Mouse (Mus musculus) urinary bladder, postnatal 36 days (tissue): ENCODE data around the gene N4bp3.
"Not testable (repeated sequence)": the region's sequence is repeated elsewhere in the genome, so short reads cannot be mapped to it uniquely, and the experiment has no call there.

Experiments used
- DNase-seq, 2 experiments: peaks; one replicate each; pipeline ENCODE4 v3.0.0; 2022; ENCODE audit warnings: low spot score in 2 of 2, mixed read lengths in 1 of 2

Gene N4bp3

GRCm38 (mm10) chr11:51650691-51651515, at the start of gene N4bp3, which contains the start of gene D930048N14Rik:
Gene N4bp3, minus strand, starts transcription at chr11:51650842.
Gene D930048N14Rik, plus strand, starts transcription at chr11:51650954.
- peak; percentile 75 to 79 for DNase-seq

DNA sequence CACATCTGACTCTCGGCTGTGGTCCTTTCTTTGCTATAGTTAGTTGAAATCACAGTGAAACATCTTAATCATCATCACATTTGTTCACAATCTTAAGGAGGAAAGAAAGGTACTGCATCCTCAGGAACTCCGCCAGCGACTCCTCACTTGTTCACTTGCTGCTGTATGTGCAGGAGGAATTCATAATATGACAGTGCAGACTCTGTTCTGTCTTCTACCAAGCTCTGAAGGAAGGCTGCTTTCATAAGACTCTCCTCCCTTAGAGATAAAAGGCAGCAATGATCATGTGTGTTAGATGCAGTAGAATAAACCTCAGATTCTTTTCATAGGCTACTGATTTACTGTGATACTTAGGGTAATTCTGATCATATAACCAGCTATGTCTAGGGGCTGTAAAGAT, 44.3 kb upstream of the N4bp3 start:
- DNase-seq: no peak

GRCm38 (mm10) chr11:51690597-51690996, 40.0 kb upstream of the N4bp3 start:
- DNase-seq: not testable (repeated sequence)

DNA sequence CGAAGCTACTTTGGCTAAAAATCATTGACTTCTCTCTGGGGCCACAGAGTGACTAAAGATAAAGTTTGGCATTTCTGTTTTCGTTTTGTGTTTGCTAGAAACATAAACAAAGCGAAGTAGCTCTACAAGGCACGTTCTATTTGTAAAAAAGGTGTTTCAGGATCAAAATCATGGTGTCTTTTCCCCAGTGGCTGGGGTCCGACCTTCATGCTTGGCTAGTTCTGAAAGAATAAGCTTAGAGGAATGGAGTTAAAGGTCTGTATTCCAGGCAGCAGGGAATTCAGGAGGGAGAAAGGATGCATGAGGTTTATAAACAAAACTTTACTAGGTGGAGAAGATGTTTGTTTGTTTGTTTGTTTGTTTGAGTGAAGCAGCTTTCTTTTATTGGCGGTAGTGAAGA, 38.7 kb upstream of the N4bp3 start:
- DNase-seq: no peak

DNA sequence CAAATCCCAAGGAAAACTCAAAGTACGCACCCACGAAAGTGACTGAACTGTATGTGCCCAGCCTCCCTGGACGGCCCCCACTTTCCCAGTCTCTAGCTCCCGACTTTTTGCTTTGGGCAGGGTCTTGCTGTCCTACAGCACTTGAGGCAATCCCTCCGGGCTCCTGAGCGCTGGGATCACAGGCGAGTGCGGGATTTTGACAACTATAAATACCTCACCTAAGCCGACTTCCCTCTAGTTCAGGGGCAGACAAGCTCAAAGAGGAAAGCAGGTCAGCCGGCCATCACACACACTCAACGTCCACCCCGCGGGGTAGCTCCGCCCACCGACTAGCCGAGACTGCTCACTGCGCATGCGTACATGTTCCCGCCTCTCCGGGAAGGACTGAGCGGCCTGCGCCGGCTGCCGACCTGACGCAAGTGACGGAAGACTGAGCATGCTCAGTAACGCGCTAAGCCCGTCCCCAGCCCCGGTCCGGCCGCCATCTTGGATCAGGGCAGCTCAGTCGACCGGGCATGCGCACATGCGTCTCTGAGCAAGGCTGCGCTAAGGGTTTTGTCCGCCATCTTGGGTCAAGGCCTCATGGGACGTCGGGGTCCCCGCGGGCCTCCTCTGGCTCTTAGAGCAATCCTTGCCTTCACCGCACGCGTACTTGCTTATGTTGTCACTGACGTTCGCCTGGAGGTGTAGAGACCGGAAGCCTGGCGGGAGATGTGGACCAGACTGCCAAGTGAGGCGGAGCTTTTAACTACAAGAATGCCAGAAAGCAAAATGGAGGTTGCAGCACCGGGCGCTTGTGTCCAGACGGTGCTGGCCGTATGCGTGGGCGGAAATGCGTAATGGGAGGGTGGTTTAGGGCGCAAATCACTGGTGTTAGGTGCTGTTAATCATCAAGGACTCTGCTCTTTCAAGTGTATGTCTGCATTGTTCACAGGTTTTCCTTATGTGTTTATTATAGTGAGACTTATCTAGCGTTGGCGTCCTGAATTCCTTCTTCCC, 38.0 kb upstream of the N4bp3 start, which contains the start of gene 0610009B22Rik:
Gene 0610009B22Rik (minus strand): TSS at position 545 of the 999 bp plus-strand sequence.
- DNase-seq: peak; percentile 98 to 100

DNA sequence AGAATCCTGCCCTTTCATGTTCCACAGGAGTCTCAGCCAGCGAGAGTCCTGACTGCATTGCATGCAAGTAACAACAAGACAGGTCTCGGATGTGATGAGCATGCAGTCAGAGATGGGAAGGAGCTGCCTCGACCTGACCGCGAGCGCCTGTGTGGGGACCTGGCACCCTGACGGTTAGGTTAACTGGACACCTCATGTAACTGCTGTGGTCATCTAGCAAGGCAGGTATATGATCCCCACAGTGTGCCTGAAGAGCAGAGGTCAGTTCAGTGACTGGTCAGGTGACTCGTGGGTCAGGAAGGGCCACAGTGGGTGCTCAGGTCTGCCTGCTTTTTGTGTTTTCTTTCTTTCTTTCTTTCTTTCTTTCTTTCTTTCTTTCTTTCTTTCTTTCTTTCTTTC, 31.3 kb upstream of the N4bp3 start:
- no peak for DNase-seq

- DNase-seq: peak; percentile 82 to 90
These were observed 30.8 kb upstream of the N4bp3 start for GRCm38 (mm10) chr11:51681324-51681975.

DNA sequence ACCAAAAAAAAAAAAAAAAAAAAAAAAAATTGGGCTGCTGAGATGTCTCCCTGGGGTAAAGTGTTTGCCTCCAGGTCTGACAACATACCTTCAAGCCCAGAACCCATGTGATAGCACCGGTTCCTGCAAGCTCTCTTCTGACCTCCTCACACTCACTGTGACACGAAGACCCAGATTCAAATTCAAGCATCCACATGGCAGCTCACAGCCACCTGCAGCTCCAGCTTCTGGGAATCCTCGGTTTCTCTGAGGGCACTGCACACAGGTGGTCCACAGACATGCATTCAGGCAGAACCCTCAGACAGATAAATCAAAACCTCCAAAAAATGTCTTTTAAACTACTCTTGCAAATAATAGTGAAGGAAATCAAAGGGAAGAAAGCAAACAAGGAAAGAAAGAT, 28.8 kb upstream of the N4bp3 start:
- no peak for DNase-seq

- no peak for DNase-seq
These were observed 27.2 kb upstream of the N4bp3 start for GRCm38 (mm10) chr11:51677737-51678418.

GRCm38 (mm10) chr11:51675386-51675785, 24.7 kb upstream of the N4bp3 start:
- DNase-seq: no peak

DNA sequence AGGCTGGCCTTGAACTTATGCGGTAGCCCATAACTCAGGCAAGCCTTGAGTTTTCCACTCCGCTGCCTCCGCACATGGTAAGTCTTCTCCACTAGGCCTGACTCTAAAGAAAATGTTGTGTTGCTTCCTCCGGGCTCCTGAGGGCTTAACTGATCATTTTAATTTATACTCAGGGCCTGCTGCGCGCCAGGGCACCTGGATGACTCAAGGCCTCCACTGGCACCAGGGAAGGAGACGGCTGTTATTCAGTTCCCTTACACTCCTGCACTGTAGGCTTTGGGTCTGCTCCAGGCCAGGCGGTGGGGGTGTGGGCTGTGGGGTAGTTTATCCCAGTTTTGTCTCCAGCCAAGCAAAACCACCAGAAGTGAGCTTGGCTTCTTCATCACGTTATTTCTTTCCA, 22.6 kb upstream of the N4bp3 start:
- DNase-seq: peak in 1 of 2 experiments; percentile 34

DNA sequence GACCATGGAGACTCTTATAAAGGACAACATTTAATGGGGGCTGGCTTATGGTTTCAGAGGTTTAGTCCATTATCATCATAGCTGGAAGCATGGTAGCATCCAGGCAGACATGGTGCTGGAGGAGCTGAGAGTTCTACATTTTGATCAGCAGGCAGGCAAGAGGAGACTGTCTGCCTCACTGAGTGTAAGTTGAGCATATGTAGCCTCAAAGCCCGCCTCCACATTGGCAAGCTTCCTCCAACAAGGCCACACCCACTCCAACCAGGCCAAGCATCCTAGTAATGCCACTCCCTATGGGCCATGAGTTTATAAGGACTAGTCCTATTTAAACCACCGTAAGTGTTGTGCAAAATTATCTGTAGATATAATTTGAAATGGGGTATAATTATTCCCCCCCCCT, 20.7 kb upstream of the N4bp3 start:
- no peak for DNase-seq

GRCm38 (mm10) chr11:51670846-51671245, 20.2 kb upstream of the N4bp3 start:
- no peak for DNase-seq

DNA sequence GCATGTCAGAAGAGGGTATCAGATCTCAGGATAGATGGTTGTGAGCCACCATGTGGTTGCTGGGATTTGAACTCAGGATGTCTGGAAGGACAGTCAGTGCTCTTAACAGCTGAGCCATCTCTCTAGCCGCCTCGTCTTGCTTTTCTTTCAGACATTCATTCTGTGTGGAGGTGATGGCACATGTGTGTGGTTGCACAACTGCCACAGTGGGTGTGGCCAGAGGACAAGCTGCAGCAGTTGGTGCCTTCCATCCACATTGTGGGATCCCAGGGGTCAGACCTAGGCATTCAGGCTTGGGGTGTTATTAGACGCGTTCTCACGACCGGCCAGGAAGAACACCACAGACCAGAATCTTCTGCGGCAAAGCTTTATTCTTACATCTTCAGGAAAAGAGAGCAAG, 14.1 kb upstream of the N4bp3 start:
- DNase-seq: not testable (repeated sequence)

DNA sequence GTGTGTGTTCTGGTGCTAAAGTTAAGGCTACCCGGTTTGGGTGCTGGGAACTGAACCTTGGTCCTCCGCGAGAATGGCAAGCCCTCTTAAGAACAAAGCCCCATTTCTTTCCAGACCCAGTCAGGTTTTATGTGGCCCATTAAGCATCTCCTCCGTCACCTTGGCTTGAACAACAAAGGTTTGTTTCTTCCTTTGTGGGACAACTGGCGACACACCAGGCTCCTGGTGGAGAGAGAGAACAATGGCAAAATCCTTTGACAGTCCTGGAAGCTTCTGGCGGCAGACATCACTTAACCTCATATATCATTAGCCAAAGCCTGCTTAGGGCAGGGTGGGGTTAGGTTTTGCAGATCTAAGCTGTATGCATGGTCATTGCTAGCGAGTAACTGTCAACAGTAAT, 12.0 kb upstream of the N4bp3 start:
- DNase-seq: no peak

GRCm38 (mm10) chr11:51661867-51662365, 11.3 kb upstream of the N4bp3 start:
- no peak for DNase-seq

- DNase-seq: peak; percentile 46 to 56
These were observed 8.1 kb upstream of the N4bp3 start for GRCm38 (mm10) chr11:51658705-51659104.

GRCm38 (mm10) chr11:51658291-51658690, 7.6 kb upstream of the N4bp3 start:
- DNase-seq: no peak

GRCm38 (mm10) chr11:51656798-51657521, 6.3 kb upstream of the N4bp3 start:
- DNase-seq: peak; percentile 83 to 85

GRCm38 (mm10) chr11:51654891-51655290, 4.2 kb upstream of the N4bp3 start:
- no peak for DNase-seq
